Mouse (Mus musculus) neutrophil, adult 5-6 weeks (primary cell): ENCODE measurements at regions not wholly inside any gene's neighbourhood (a gene's known extent, or its start where the extent isn't known, plus 50 kb on each side); places are given as distances from the start of the nearest gene placed in this dataset.

ENCODE experiments used
- ATAC-seq: fragments of 151-379, 151-347 bp; 2 replicates; pipeline ENCODE4 v1.8.0; 2017; ENCODE audit warnings: mild to moderate bottlenecking, moderate TSS enrichment; ENCODE audit not compliant: insufficient number of reproducible peaks, poor library complexity, low FRiP score, severe bottlenecking; ENCODE audit errors: extremely low read depth

DNA sequence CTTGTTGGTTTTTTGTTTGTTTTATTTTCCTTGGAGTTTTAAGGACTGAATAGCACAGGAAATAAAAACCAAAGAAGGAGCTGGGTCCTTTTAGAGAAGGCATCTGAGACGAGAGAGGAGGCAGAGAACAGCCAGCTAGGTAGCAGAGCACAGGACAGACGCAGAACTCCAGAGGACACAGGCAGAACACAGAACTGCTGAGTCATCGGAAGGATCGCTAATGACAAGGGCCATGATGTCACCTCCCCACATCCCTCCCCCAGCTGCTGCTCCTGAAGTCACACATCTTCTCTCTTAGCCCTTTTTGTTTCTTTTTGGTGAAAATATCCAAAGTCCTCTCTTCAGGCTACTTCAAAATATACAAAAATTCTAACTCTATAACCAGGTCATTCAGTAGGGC, 338.7 kb downstream of the Nkx6-1 start:
- no peak for ATAC-seq

DNA sequence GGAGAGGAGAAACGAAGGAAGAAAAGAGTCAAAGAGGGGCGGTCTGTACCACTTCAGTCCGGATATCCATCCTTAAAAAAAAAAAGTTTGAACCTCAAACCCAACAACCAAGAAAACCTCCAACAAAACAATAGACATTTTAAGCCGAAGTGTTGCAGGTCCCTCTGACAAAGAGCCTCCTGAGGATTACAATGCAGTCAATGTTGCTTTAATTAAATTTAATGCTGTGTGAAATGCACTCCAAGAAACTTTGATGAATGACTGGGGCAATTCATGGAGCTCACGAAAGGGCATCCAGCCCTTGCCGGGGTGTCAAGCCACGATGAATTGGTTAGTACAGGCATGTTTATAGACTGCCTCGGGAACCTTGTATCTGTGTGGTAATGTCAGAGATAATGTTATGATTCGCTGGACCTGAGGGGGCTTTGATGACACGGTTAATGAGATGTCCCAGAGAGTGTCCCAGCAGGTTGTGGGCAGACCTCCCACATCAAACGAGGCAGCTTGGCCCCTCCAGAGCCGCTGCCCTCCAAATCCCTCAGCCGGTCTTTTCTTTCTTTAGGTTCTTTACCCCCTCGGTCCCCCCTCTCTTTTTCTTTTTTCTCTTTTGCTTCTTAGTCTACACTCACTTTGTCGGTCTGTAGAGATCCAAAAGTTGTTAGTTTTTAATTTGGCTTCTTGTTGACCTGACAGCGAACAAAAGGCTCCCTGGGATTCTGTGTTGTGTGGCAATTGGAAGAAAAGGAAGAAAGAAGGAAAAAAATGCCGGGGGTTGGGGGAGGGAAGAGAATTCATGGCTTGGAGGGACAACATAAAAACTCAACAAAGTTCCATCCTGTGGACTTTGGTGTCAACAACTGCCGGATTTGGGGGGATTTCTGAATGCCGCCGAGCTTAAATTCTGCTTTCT, 341.5 kb downstream of the Nkx6-1 start:
- no peak for ATAC-seq

DNA sequence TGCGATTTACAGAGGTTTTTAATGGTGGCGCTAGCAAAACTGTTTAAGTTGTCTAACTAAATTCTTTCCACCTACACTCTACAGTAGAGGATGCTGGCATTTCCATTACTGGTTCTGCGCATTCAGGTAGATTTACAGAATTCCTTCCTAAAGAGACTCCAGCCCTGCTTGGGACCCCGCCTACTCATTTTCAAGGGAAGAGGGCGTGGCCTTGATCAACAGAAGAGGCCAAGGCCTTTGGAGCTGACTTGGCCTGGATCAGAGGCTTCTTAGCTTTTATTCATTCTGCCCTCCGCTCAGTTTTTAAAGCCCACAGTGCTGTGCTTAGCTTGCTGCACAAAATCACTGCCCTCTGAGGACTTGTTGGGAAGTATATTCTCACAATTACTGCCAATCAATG, 364.8 kb downstream of the Nkx6-1 start:
- no peak for ATAC-seq

DNA sequence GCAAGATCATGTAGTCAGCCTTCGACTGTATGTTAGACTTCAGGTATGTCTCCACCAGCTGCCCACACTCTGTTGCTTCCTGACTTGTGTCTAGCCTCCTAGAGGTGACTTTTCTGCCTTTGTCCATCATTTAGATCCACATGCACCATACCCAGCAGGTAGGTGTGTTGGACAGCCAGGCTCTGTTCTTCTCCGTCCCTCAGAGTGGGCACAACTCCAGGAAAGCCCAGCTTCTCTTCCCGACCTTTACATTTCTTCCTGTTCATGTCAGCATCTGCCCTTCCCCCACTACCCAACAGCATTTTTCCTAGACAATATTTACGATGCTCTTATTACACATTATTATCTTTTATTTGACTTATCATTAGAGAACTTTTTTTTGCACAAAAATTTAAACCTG, 366.4 kb downstream of the Nkx6-1 start:
- ATAC-seq = no peak

DNA sequence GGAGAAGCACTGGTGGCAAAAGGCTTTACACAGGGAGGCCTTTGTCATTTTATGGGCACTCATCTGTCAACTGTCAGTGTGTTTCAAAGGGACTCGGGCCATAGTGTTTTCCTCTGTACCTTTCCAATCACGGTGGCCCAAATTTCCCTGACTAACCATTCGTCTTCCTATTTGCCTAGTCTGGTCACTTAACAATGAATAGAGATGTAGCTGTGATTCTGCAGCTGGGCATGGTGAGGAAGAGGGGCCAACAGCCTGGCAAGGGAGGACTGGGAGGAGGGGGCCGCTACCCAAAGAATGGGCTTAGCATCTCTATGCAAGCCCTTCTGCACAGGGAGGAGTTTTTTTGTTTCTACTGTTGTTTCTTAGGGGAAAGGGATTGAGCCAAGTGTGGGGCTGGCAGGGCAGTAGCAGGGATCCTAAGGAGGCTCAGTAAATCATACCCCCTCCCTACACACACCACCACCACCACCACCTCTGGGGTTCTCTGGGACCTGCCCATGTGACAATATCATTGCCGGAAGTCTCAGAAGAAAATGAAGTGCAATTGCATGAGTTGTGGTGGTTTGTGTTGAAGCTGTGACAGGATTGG, 367.2 kb downstream of the Nkx6-1 start:
- no peak for ATAC-seq

DNA sequence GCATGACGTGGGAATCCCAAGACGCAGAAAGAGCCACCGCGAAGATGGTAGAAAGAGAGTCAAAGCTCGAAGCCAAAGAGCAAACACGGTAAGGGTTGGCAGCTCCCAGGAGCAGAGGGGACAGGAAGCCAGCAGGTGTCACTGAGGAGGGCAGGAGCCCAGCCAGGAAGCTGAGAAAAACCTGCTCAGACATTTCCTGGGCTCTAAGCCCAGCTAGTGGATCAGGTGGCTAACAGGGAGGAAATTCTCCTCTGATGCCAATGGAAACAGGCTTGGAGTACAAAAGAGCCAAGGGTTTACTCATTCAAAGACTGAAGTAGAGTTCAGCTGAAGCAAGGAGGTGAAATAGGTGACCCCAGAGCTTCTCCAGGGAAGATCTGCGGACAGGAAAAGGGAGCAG, 368.9 kb downstream of the Nkx6-1 start:
- no peak for ATAC-seq

DNA sequence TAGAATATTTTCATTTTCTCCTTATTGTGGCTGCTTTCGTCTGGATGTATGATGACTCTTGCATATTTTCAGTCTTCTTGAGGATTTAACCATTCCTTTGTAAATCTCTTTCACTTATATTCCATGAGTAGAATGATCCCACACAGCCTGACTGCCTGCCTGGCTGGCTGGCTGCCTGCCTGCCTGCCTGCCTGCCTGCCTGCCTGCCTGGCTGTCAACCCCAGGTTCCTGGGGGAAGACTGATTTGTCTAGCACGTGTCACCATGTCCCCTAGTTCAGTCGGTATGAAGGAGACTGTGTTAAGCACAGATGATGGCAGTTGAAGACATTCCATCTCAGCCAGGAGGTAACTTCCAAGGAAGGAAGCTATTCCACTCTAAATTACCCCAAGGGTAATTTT, 370.8 kb downstream of the Nkx6-1 start:
- no peak for ATAC-seq

DNA sequence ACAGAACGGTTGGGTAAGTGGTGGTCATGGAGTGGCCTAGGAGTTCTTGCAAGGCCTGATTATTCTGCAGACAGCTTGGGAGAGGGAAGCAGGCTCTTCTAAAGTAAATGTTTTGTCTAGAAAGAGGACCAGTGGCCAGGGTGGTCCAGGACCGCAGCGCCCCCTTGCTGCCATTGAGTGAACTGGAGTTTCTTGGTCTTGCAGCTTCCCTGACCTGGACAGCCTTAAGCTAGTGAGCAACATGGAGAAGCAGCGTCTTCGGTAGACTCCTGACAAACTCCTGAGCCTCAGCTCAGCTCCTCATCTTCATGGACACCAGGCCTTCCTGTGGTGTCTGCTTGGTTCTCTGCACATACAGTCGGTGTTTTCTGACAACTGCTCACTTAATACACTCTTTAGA, 376.4 kb downstream of the Nkx6-1 start:
- ATAC-seq = no peak

DNA sequence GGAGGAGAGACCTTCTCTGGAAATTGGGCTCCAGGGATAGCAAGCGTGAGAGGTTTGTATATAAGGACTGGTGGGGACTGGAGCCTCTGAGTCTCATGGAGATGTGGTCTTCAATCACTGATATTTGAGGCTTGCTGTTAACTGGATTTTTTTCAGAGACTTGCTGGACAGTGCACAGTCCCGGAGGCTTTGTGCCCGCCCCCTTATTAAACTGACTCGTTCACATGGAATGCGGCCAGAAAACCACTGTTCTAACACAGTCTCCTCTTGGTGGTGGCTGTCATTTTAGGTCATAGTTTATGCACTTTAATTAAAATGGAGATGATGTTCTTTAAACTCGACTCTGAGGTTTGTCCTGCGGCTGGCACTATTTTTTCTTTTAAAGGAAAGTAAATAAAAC, 378.9 kb downstream of the Nkx6-1 start:
- no peak for ATAC-seq

DNA sequence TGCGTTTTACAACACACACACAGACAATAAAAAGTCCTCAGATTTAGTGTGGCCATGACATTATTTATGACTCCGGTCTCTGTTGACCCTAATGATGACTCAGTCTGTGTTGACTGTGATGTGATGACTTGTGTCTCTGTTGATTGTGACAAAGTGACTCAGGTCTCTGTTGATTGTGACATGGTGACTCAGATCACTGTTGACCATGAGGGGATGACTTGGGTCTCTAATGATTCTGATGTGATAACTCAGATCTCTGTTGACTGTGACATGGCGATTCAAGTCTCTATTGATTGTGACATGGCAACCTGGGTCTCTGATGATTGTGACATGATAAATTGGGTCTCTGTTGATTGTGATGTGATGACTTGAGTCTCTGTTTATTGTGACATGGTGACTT, 405.0 kb downstream of the Gpat3 start:
- no peak for ATAC-seq

DNA sequence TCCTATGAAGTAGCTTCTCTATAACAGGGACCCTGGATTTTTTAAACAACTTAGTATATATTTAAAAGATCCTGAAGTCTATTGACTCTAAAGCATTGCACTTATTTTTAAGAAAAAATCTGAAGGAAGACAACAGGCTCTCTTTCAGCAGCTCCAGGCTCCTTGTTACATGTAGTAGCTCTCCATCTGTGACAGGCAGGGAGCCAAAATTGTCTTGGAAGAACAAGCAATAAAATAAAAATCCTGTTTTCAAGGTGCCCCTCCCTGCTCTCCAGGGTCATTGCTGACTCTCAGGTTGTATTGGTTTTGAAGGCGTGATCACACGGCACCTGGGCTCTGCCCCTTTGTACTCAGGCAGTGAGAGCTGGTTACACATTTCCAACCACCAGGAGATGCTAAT, 397.1 kb downstream of the Gpat3 start:
- ATAC-seq = no peak

DNA sequence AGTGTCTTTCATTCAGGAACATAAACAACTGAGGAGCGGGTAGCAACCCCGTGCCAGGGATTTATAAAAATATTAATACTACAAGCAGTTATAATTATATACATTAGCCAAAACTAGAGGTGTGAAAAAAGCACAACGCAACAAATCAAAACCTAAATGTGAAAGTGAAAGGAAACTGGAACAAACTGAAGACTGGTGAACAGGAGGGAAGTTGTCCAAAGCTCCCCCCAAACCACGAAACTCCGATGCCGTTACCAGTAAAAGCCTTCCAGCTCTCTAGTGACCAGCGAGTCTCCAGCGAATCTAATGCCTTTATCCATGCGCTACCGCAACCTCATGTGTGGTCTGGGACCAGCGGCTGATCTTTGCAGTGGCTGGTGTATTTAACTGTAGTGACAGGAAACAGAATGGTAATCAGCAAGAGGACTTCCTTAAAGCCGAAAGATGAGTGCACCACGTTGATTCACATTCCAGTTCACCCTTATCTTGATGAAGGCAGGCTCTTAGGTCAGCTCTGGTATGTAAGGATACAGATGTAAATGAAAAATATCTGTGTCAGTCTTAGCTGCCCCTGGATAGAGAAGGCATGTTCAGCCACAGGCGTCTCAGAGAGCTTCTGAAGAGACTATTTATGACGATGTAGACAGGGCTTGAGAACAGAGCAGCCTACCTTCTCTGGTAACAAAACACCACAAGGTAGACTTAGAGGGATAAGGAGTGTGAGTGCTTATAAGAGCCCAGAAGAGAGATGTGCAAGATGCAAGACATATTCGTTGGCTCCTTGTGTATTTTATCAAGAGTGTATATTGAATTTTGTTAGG, 394.0 kb downstream of the Gpat3 start:
- peak; percentile 67 for ATAC-seq

DNA sequence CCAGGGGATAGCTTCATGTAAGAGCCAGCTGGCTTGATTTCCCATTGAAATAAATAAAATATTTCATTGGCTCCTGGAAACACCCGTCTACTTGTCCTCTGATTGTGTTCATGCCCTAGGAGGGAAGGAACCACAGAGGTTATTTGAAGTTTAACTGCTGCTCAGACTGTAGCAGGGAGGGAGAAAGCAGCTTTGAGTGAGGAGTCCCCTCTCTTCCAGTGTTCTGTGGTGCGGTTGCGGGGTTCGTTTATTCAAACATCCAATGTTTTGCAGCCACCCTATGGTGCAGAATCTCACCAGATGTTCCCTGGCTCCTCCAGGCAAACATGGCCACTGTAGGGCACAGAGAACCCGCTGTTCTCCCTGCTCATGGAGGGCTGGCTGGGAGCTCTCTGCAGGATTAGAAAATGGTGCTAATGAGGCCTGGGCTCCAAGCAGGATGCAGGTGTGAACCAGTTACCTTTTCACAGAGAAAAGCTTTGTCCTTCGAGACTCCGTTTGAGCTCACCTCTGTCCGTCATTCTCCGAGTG, 390.7 kb downstream of the Gpat3 start:
- no peak for ATAC-seq

DNA sequence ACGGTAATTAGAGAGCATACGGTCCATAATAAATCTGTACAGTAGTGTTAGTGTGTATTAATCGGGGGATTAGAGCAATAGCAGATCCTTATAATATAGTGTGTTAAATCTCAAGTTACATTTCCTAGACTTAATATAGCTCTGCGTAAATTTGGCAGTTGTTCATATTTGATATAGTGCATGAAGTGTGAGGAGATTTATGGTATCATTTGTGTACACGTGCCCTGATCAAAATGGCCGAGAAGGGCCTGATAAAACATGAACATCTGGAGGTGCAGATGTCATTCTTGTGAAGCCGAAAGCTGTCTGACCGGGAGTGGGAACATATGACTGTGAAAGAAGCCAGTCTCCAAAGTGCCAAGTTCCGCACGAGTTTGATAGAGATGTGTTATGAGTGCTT, 376.9 kb downstream of the Gpat3 start:
- no peak for ATAC-seq

DNA sequence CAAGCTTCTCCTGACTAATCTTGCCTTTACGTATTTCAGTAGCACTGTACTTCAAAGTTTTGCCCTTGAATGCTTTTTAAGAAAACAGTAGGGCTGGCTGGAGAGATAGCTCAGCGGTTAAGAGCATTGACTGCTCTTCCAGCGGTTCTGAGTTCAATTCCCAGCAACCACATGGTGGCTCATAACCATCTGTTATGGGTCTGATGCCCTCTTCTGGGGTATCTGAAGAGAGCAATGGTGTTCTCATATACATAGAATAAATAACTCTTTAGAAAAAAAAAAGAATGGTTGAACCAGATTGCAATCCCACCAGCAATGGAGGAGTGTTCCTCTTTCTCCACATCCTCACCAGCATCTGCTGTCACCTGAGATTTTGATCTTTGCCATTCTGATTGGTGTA, 372.6 kb downstream of the Gpat3 start:
- ATAC-seq = no peak

DNA sequence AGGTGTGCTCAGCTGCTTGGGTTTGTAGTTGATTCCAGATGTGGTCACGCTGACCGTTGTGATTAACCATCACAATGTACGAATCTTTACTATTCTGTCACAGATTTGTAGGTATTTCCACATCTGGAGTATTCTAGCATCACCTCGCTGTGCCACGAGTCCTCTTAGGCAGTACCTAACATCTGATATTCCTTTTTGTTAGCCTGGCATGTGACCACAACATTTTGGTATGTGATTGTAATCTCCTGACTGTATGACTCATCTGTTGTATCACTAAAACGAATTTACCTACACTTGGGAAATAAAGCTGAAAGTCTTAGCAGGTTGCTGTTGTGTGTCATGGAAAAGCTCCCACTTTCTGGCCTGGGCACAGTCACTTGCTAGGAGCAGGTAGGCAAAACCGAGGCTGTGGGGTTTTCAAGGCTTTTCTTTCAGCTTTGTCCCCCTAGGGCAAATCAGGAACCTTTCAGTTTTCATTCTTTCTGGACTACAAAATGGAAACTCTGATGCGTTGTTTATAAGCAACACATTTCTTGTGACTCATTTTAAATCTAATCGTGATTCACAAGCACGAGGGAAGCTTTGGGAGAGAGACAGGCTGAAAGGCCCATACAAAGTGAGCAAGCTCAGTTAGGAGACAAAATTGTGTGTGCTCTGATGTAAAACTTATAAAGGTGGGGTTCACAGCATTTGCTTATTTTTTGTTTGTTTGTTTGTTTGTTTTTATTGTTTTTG, 371.5 kb downstream of the Gpat3 start:
- no peak for ATAC-seq

DNA sequence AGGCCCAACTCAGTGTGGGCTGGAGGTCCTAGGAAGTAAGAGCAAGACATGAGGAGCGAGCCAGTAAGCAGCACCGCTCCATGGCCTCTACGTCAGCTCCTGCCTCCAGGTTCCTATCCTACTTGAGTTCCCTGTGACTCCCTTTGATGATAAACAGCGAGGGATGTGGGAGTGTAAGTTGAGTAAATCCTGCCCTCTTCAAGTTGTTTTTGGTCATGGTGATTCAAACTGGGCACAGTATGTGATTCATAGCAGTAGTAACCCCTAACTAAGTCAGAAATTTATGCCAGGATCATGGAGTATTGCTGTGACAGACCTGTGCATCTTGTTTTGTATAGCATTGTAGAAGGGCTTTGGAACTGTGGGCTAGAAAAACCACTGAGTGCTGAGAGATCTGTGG, 366.5 kb downstream of the Gpat3 start:
- ATAC-seq = no peak

DNA sequence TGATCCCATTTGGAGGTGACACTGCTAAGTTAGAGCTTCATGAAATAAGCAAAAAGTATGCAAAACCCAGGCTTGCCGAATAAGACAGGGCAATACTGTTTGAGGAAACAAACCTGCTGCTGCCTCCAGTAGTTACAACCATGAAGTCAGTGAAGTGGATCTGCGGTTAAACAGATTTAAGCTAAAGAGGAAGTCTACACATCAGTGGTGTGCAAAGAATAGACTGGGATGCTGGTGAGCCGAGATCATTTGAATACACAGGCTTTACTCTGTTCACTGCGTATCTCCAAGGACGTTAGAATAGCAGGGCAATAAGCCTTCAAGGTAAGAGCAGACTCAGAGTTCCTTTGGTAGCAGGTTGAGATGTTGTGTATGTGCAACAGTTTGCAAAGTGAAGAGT, 362.6 kb downstream of the Gpat3 start:
- ATAC-seq = peak; percentile 98

DNA sequence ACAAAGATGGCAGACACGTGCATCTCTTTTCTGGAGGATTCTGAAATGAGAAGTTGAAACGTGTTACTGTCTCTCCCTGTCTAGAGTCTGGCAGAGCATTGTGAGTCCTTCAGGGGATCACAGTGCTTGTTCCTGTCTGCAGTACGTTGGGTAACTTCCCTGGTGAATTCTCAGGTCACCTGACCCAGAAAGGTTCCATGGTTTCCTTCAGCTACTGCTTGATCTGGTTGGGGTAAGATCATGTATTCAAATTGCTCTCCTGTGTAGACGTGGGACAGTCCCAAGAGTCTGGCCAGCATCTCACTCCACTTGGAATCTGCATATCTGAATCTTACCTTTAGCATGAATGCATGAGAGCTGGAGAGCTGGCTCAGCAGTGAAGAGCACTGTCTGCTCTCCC, 350.0 kb downstream of the Gpat3 start:
- ATAC-seq = no peak
